Mouse (Mus musculus) bone marrow, adult 2 months (tissue): ENCODE data around the gene Prpf4. TPM values are rescaled to one million over a fixed set of nuclear protein-coding genes. Genes with fewer than 3 reads are reported as not detected.

Experiments used
- H3K27ac ChIP-seq: fragments of 200-500 bp; 2 replicates; pipeline ENCODE4 v1.5.1; 2012; ENCODE audit warnings: low read depth, mild to moderate bottlenecking, control low read depth, inconsistent platforms, low read length; ENCODE audit not compliant: control insufficient read depth, poor library complexity, insufficient read depth
- H3K4me1 ChIP-seq: fragments of 200-500 bp; 2 replicates; pipeline ENCODE4 v1.6.1; 2011; ENCODE audit warnings: low read length; ENCODE audit not compliant: control insufficient read depth, insufficient read depth
- H3K4me3 ChIP-seq: fragments of 200-500 bp; replicated peaks from 2 replicates; pipeline ENCODE3; 2011; ENCODE audit warnings: mild to moderate bottlenecking, low read depth, low read length, control low read depth; ENCODE audit not compliant: control insufficient read depth
- CTCF ChIP-seq: fragments of 200-500 bp; IDR thresholded peaks from 2 replicates; pipeline ENCODE4 v1.5.1; 2011; ENCODE audit warnings: low read length, control low read depth; ENCODE audit not compliant: control insufficient read depth, insufficient read depth
- POLR2A ChIP-seq: fragments of 200-500 bp; IDR thresholded peaks from 2 replicates; pipeline ENCODE4 v1.6.1; 2011; ENCODE audit warnings: low read depth, mild to moderate bottlenecking, control low read depth, low read length, borderline replicate concordance; ENCODE audit not compliant: control insufficient read depth
- WGBS: fragments of 180-500 bp; shearing (Covaris S2); methylation state at CpG from one replicate; pipeline ENCODE4 v1.1.7; 2018; 5-methylcytosine and 5-hydroxymethylcytosine counted together
- polyA plus RNA-seq: library from polyadenylated mRNA; stranded (reverse); fragments of >200 nt; gene quantifications from 2 replicates; pipeline ENCODE4 v1.2.4, GENCODE M21; 2011; ENCODE audit warnings: low replicate concordance; ENCODE audit not compliant: missing spikeins, insufficient read depth, insufficient read length

The Prpf4 gene
- polyA plus RNA-seq, 1 experiment: 13.7 TPM

- 92% methylated on average over 3 of the region's 3 CpGs for WGBS
- TF ChIP-seq CTCF (no peak), POLR2A (no peak)
- Histone ChIP-seq H3K27ac (no peak overlapping the region), H3K4me1 (no peaks in the 10 kb centered on the region), H3K4me3 (no peak overlapping the region)
Observed at GRCm38 (mm10) chr4:62459081-62459480, 50.5 kb downstream of the Prpf4 start.

DNA sequence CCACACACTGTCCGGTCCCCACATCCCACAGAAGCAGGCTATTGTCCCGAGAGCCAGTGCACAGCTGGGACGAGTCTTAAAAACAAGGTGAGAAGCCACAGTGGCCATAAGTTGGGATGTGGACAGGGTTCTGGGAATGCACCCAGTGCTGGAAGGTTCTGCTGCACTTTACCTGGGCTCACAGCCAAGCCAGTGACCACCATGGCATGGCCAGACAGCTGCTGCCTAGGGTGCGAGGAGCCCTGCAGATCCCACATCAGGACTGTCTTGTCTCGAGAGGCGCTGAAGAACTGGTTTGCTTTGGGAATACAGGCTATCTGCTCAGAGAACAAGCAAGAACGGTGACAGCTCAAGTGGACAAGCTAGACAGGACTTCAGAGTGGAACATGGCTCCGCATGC lies 51.8 kb downstream of the Prpf4 start:
- TF ChIP-seq CTCF (no peak), POLR2A (no peak)
- no peak overlapping the region for H3K4me3 ChIP-seq
- 84% methylated on average over 8 of the region's 8 CpGs for WGBS
- no peaks in the 10 kb centered on the region for H3K4me1 ChIP-seq
- H3K27ac ChIP-seq: no peak overlapping the region

- Histone ChIP-seq H3K4me3 (no peak overlapping the region), H3K4me1 (no peaks in the 10 kb centered on the region), H3K27ac (no peak overlapping the region)
- TF ChIP-seq CTCF (no peak), POLR2A (no peak)
- 88% methylated on average over 2 of the region's 2 CpGs for WGBS
Observed at GRCm38 (mm10) chr4:62463124-62463523, 54.5 kb downstream of the Prpf4 start.

DNA sequence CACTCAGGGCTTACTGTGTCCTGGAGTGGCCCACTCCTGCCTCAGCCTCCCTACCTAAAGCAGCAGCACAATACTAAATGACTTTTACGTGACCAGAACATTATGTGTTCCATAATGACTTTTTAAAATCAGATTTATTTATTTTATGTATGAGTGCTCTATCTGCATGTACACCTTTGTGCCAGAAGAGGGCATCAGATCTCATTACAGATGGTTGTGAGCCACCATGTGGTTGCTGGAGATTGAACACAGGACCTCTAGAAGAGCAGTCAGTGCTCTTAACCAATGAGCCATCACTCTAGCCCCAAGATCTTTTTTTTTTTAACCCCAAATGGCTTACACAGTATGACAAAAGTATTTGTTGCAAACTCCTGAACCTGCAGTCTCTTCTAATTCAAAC lies 59.6 kb downstream of the Prpf4 start:
- H3K4me1 ChIP-seq: peaks cover 1% of the 10 kb centered on the region; the same call in 1 of the 2 replicates
- H3K27ac ChIP-seq: no peak overlapping the region
- no peak overlapping the region for H3K4me3 ChIP-seq
- TF ChIP-seq POLR2A (no peak), CTCF (no peak)
- 73% methylated on average over 1 of the region's 1 CpGs for WGBS

GRCm38 (mm10) chr4:62470598-62471051 lies 62.0 kb downstream of the Prpf4 start, which contains the start of gene Wdr31:
Gene Wdr31 (minus strand): TSS chr4:62470896.
- peaks cover 1% of the 10 kb centered on the region; the same call in 1 of the 2 replicates for H3K4me1 ChIP-seq
- peak within 1 kb of the TSS; percentile 73 for H3K4me3 ChIP-seq
- WGBS: 1% methylated on average over 30 of the region's 30 CpGs
- no peak within 1 kb of the TSS for H3K27ac ChIP-seq
- TF ChIP-seq POLR2A (no peak; the same call in 1 of the 2 replicates), CTCF (no peak)

DNA sequence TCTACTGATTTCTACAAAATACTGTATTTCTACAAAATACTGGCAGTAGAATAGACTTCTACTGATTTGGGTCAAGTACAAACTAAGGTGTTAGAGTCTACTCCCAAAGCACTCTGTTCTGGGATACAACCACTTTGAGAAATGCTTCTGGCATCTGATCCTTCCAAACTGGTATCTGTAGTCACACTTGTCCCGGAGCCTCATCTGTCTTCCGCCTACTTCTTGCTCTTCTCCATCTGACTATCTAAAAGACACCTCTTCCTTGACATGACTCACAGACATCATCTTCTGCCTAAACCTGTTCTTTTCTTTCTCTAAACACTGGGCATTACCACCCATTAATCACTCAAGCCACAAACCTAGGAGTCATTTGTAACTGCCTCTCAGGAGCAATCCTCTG lies 63.5 kb downstream of the Prpf4 start:
- 87% methylated on average over 2 of the region's 2 CpGs for WGBS
- TF ChIP-seq POLR2A (no peak), CTCF (no peak)
- Histone ChIP-seq H3K4me1 (peaks cover 1% of the 10 kb centered on the region; the same call in 1 of the 2 replicates), H3K27ac (no peak overlapping the region), H3K4me3 (no peak overlapping the region)

- Histone ChIP-seq H3K27ac (no peak overlapping the region), H3K4me3 (no peak overlapping the region), H3K4me1 (peaks cover 1% of the 10 kb centered on the region; the same call in 1 of the 2 replicates)
- TF ChIP-seq CTCF (no peak), POLR2A (no peak)
- WGBS: 73% methylated on average over 2 of the region's 2 CpGs
Observed at GRCm38 (mm10) chr4:62475131-62475530, 66.5 kb downstream of the Prpf4 start.

- no peak for TF ChIP-seq CTCF
- no peak for TF ChIP-seq POLR2A
- Histone ChIP-seq H3K4me1 (no peaks in the 10 kb centered on the region; the same call in 1 of the 2 replicates), H3K4me3 (no peak overlapping the region), H3K27ac (no peak overlapping the region)
- 60% methylated on average over 6 of the region's 6 CpGs for WGBS
Observed at GRCm38 (mm10) chr4:62475793-62476192, 67.2 kb downstream of the Prpf4 start.

Other genes with a start within 250 kb of the Prpf4 start
- 1.00 TPM in 1 of 2 replicates, not detected in the other for gene Zfp37, start 177.8 kb upstream of the Prpf4 start, polyA plus RNA-seq
- gene Slc31a2, start 146.2 kb upstream of the Prpf4 start, polyA plus RNA-seq: 7.8 and 13.3 TPM in 2 replicates
- gene Fkbp15, start 48.2 kb upstream of the Prpf4 start, polyA plus RNA-seq: 13.2 and 32.9 TPM in 2 replicates
- gene Slc31a1, start 48.1 kb upstream of the Prpf4 start, polyA plus RNA-seq: 4.9 and 7.3 TPM in 2 replicates
- 93.6 and 98.5 TPM in 2 replicates for gene Cdc26, start 155 bp upstream of the Prpf4 start, polyA plus RNA-seq
- not detected in 2 replicates for gene Rnf183, start 26.5 kb downstream of the Prpf4 start, polyA plus RNA-seq
- gene Wdr31, start 62.1 kb downstream of the Prpf4 start, polyA plus RNA-seq: 1.0 and 1.3 TPM in 2 replicates
- 1.4 TPM in 1 of 2 replicates, not detected in the other for gene Bspry, start 71.3 kb downstream of the Prpf4 start, polyA plus RNA-seq
- gene Hdhd3, start 94.7 kb downstream of the Prpf4 start, polyA plus RNA-seq: not detected in 2 replicates
- gene Alad, start 111.1 kb downstream of the Prpf4 start, polyA plus RNA-seq: 321 and 356 TPM in 2 replicates
- gene Pole3, start 116.3 kb downstream of the Prpf4 start, polyA plus RNA-seq: 56.5 and 57.6 TPM in 2 replicates
- gene 4933430I17Rik, start 116.6 kb downstream of the Prpf4 start, polyA plus RNA-seq: not detected in 2 replicates
- gene Rgs3, start 151.1 kb downstream of the Prpf4 start, polyA plus RNA-seq: 13.1 and 27.0 TPM in 2 replicates